Mouse (Mus musculus) layer of hippocampus, adult 8-10 months (tissue): Measurements from ENCODE around the gene Adh4. TPM values are rescaled to one million over a fixed set of nuclear protein-coding genes. Genes with fewer than 3 reads are reported as not detected.
A peak's percentile ranks its signal among the peaks of the same experiment; 100 is the strongest.
"Not testable (repeated sequence)": the region's sequence is repeated elsewhere in the genome, so short reads cannot be mapped to it uniquely, and the experiment has no call there.

Source experiments
- DNase-seq, 2 experiments: peaks; one replicate each; pipeline ENCODE4 v3.0.0; 2022; ENCODE audit warnings: low spot score in 2 of 2
- total RNA-seq, 4 experiments: library from RNA; stranded (reverse); gene quantifications; 2 replicates each; pipeline ENCODE4 v1.2.4; 2022

Gene Adh4
- not detected for total RNA-seq

DNA sequence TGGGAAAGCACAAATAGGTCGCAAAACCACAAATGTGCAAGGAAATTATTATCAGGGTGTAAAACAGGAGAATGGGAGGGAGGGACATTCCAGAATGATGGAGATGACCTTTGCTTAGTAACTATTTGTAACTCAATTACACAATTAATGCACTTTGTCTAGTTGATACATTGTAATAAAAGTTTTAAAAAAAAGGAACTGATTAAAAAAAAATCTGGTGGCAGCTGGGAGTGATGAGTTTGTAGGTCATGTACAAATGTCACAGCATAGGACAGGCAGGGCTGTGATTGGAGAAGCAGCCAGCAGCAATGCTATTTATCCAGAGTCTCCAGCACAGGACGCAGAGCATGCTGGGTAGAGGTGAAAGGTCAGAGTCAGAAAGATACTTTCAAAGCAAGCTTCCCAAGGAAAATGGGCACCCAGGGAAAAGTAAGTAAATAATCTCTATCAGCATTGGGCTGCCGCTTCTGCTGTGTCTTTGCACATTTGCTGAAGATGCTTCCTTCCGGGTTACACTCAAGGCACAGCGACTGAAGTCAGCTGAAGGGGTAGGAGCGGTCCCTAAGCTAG is at the start of gene Adh4:
Adh4 (plus strand) TSS at position 346 of the 570 bp plus-strand sequence.
- no peak for DNase-seq

DNA sequence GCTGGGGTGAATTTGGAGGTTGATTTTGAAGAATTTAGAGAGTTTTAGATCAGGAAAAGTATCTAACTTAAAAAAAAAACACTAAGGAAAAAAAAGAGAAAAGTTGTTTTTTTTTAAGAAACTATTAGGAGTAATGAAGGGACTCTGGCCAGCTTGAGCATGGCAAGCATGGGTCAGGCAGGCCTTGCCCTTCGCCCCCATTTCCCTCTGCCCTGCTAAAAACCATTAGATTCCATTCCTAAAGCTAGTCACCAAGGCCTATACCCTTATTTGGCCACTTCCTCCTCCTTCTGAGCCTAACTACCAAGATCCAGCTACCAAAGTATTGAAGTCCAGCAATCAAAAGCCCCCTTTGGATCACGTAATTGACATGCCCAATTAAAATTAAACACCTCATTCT is 49.1 kb upstream of the Adh4 start:
- DNase-seq: no peak

DNA sequence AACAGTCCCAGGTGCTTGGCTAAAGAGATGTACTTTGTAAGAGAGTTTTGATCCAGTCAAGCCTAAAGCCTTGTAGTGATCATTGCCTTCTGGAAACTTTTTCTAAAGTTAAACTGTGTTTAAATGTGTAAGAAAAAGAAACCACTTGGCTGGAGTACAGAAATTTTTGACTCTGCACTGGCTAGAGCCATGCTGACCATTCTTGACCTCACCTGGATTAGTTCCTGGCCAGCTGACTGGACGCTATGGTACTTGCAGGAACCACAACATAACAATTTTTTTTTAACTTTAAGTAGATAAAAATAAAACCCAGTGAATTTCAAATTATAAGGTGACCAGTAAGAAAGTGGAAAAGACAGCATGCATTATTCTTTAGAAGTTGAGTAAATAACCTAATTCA is 45.7 kb upstream of the Adh4 start:
- DNase-seq: no peak

DNA sequence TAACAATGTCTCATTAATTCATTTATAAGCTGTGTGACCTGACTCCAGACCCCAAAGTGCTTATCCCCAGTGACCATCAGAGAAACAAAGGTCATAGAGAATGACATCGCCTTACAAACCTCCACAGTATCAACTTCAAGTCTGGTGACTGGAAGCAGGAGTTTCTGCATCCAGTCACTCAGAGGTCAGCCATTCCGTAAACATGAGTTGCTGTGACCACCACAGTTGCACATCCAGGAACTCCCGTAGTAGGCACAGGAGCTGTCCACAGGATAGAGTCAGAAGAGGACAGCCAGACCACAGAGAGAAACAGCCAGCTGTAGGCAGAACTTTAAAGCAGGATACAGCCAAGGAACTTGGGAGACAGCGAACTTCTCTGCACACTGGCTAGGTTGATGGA is 45.0 kb upstream of the Adh4 start:
- not testable (repeated sequence) for DNase-seq

DNA sequence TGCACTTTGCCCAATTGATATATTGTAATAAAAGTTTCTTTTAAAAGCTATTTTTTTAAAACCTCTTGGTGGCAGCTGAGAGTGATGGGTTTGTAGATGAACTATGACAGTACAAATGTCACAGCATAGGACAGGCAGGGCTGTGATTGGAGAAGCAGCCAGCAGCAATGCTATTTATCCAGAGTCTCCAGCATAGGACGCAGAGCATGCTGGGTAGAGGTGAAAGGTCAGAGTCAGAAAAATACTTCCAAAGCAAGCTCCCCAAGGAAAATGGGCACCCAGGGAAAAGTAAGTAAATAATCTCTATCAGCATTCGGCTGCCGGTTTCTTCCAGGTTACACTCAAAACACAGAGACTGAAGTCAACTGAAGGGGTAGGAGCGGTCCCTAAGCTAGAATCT is 41.3 kb upstream of the Adh4 start:
- no peak for DNase-seq

DNA sequence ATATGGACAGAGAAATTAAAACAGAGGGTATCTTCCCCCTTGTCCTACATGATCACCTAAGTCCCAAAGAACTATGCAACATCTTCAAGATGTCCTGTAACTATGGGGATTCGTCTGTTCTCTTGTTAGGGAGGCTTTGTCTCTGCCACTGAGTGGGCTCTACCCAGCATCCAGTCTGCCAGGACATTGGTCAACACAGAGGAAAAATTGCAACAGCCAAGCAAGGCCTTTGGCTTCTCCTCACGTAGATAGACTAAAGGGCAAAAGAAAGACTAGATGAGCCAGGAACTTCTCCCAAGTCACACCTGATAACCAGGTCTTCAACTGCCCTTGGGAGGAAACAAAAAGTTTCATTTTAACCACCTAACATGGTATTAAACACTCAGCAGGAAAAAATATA is 40.1 kb upstream of the Adh4 start:
- DNase-seq: no peak

DNA sequence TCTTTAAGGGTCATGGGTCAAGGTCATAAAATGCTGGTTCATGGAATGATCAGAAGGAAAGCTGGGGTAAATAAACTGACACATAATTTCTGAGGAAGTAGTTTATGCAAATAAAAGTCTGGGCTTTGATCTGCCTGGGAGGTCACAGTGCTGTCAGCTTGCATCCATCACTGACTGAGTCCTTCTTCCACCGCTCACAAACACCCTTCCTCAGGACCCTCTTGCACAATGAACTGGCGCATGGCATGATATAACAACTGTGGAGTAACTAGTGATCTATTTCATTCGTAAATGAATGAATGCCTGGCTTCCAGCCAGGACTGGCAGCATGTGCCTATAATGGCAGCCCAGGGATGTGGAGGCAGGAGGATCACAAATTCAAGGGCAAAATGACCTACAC is 34.1 kb upstream of the Adh4 start:
- no peak for DNase-seq

DNA sequence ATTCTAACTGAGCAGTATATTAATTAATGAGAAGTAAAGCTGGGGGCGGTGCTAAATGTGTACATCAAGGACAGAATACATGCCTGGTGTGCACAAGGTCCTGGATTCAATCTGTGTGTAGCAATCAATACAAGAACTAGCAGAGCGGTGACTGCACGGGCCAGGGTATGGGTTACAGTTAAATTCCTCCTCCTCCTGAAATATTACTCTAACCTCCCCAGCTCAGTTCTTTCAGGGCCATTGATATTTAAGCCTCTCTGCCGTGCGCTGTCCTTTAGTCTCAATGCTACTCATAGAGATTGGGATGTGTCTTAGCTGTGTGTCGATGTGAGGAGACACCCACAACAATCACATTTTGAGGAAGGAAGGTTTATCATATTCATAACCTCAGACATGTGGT is 28.1 kb upstream of the Adh4 start:
- DNase-seq: no peak

DNA sequence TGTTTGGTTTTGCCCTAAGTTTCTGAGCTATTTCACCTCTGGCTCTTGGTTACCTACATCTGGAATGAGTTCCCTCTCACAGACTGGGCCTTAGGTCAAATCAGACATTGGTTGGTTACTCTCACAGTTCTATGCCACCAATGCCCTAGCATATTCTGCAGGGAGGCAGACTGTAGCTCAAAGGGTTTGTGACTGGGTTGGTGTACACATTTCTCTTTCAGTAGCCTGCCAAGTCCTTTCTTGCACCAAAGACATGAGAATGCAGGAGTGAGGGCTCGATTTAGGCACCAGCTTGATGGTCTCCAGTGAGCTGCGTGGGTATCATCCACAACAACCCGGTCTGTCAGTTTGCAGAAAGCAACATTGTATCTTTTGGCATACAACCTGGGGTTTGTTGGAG is 10.4 kb upstream of the Adh4 start:
- DNase-seq: no peak

DNA sequence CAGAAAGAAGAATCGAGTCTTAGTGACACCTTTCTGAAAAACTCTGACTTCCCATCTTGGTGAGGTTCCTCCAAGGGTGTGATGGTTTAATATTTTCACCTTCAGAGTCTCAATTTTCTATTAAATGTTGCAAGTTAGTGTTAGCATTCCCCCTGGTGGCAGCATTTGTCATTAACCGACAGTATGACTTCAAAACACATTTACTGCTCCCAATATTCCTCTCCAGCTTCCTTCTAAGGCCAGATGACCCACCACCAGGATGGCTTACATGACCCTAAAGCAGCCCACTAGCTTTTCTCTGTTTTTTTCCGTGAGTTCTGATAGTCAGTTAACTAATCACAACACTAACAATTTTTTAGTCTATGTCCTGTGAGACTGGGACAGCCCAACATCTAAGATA is 9.9 kb upstream of the Adh4 start:
- peak in 1 of 2 experiments; percentile 51 for DNase-seq

DNA sequence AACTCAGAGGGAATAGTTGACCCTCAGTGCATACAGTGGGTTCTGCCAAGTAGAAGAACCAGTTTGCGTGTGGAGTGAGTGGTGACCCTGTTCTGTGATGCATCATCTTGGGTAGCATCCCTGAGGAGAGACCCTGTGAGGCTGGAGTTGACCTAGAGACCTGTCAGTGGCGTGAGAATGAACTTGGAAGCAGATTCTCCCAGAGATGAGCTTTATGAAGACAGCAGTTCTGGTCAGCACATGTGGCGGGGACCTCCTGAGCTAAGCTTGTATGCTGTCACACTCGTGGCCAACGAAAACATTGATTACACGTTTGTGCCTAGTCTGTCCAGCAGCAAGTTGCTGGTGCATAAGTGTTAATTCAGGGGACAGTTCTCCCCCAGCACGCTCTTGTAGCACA is 9.4 kb upstream of the Adh4 start:
- no peak for DNase-seq

DNA sequence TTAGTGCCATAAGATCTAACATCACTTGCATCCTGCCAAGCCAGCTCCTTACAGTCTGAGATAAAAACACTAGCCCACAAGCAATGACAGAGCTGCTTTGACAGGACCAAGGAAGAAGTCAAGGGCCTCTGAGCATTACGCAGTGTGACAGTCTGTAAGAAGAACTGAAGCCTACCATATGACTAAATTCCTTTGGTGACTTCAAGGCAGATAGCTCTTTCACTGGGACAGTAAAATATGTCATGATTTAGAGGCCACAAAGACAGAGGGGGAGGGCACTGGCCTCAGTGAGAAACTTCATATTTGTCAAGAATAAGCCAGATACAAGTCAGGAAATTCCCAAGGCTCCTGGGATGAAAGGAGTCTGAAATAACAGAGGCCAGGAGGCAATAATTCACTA is 7.3 kb upstream of the Adh4 start:
- DNase-seq: no peak

DNA sequence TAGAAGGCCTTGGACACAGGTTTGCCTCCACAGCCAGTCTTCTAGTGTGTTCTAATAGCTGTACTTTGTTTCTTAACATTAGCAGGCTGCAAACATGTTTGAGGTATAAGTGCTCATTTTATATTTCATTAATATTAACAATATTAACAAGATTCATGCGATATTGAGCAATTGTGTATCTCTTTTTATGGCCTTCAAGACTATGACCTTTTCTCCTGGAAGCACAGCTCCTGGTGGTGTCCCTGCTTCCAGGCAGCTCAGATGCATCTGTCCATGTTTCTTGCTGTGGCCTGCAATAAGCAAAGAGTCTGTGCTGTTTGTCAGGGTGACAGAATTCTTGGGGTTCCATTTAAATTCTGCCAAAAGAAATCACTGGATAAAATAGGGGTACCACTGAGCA is 5.7 kb upstream of the Adh4 start:
- no peak for DNase-seq

DNA sequence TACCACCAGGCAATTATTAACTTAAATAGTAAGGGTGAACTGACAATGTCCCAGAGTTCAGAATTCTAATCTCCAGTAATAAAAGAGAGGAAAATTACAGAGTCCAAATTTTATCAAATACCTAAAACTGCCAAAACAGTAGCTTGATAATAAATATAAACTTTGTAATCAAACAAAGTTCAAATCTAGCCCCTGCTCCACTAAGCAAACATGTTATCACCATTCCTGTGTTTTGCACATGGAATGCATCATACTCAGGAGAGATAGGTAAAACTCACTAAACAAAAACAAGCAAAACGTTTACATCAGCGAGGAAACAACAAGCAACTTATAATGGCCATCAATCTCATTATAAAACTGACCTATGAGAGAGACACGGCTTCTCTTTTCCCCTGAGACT is 5.1 kb upstream of the Adh4 start:
- no peak for DNase-seq

DNA sequence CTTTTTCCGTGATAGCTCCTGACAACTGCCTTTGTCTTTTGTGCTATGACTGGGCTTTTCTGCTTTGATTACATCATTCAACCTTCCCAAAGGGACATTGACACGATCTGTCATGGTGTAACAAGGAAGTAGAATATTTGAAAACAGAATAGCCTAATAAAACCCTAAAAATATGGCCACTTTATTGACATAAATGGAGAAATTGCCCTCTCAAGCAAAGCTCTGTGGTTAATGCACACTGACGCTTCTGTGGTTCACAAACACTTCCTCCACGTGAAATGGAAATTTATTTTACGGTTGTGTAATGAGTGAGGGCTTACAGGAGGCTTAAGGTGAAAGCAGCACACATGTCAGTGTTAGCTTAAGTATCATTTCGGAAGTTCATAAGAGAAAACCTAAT is 4.1 kb downstream of the Adh4 start:
- no peak for DNase-seq

DNA sequence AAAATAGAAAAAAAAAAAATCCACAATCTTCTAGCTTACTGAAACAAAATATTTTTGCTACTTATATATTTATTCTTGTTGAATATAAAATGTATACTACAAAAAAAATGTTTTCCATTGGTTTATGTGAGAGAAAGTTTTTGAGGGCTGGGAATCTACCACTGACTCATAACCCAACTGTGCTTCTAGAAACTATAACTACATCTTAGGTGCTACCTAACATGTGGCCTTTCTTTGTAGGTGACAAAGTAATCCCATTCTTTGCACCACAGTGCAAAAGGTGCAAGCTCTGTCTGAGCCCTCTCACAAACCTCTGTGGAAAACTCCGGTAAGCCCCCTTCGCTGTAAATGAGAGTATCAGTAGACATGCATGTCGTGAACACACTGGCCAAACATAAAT is 5.1 kb downstream of the Adh4 start:
- DNase-seq: no peak

DNA sequence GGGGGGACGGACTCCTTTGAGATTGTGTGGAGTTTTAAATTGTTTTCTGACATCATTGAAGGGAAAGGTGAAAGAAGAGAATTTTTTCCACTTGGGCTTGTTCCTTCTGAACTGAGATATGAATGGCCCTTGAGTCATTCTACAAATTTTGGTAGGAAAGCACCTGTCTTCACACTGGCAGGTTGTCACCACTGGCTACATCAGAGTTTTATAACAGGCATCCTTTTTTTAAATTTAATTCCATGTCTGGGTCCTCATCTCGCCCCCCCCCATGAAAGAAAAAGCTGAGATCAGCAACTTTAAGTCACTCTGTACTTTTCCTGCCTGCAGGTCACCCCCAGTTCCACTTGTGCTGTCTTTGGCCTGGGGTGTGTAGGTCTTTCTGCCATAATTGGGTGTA is 8.4 kb downstream of the Adh4 start:
- DNase-seq: no peak

DNA sequence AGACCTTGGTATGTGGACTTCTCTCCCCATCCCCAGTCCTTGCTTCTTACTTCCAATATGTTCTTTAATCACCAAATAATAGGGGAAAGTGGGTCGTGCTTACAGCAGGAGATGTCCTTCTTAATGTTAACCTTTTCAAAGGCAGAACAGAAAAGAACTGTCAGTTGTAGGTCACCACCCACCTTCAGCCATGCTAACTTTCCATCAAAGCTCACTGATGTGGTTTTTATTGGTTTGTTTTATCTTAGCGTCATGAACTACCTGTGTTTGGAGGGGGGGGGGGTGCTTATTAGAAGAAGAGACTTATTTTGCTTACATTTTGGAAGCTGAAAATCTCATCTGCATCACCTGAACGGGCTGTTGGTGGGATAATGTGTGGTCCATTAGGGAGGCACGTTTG is 9.0 kb downstream of the Adh4 start:
- no peak for DNase-seq

DNA sequence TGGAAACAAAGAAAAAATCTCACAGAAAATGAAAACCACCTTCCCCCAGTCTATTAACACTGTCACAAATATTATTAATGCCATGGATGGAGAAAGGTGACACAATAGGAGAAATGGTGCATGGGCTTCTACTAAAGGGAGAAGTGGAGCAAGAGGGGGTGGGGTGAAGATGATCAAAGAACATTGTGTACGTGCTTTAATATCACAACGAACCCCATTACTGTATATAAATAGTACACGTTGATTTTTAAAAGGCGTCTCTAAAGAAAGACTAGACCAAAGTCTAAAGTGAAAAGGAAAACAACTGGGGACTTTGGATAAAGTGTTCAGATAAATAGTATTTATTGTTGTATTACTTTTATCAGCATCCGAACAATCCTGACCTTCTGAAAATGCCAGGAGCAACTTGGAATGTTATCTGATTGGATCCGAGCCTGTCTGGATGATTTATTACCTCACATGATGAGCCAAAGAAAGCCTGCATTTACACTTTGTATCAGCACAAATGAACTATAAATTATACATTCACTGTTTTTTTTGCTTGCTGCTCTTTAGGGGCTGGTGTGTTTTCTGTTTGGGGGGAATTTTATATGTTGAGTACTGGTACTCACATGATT is 15.2 kb downstream of the Adh4 start:
- no peak for DNase-seq

DNA sequence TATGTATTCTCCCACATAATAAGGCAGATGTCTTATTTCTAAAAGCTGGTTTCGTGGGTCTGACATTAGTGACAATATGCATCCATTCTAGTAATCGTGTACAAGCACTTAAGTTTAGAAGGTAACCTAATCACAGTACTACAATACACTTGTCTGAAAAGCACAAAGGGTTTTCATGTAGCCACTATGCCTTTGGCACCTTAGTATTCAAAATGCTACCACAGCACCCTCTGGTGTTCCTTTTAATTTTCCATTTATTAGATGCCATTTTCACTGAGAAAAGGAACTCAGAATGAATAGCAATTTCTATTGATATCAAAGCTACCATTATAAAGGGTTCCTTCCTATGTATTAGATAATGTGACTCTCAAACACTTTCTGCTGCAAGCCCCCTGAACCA is 16.6 kb downstream of the Adh4 start:
- DNase-seq: no peak

DNA sequence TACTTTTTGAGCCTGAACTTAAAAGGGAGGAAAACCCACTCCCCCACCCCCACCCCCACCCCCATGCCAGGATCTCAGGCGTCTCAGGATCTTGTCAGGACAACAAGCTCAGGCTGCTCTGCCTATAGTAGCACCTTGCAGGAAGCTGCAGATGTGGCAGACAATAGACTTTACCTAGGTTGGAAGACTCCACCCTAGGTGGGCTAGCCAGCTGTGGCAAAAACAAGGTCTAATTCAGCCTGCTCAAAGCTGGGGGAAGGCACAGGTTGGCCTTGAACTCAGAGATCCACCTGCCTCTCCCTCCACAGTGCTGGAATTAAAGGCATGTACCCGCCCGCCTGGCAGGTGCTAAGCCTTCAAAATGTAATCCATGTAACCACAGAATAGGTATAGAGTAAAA is 23.4 kb downstream of the Adh4 start:
- DNase-seq: no peak

DNA sequence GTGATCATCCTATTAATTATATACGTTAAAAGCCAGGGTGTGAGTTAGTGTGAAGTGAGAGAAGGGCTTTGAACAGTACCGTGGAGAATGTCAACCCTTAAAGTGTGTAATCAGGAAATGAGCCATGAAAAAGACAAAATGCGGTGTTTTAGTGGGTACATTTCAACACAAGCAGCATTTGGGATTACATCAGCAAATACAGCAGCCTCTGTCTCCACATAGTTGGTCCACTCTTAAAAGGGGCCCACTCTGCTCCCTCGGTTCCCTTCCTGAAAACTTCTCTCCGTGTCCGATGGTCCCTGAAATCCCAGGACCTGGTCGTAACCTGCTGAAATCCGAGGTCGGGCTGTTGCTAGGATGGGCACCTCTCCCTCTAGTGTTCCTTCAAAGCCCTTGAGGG is 26.9 kb downstream of the Adh4 start:
- peak in 1 of 2 experiments; percentile 47 for DNase-seq

DNA sequence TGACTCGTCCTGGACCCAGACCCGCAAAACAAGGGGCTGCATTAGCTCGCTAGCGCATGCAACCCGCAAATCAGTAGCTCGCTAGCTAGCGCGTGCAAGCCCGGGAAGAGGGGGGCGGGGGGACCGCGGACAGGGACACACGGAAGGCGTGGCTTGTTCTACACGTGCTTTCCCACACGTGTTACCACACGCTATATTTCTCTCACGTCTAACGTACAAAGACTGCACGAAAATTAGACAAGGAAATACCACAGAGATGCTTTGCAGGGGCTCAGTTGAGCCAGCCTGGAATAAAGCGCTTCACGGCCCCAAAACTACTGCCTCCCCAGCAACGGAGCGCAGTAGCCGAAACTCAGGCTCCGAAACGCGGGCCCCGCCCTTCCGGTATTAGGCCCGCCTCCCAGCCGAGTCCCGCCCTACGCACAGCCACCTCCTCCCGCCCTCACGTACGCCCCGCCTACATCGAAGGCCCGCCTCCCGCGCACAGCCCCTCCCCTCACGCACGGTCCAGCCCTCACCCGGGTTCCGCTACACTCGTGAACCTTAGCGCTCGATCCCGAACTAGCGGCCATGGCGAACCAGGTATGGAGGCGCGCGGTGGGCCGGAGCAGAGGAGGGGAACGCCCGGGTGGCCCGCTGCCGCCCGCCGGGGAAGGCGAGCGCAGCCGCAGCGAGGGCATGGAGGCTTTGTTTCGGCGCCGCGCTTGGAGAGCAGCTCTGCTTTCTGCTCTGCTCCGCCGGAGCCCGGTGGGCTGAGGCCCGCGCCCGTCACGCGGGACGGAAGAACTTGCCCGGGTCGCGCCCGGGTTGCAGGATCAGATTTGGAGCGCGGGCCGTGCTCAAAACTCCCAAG is 27.6 kb downstream of the Adh4 start, which contains the start of gene Adh5:
Adh5 (plus strand) TSS at position 482 of the 853 bp plus-strand sequence.
- DNase-seq: peak; percentile 82 to 84
